Mouse (Mus musculus): ENCODE results near the gene Tbc1d7. TPM values are rescaled to one million over a fixed set of nuclear protein-coding genes. Genes with fewer than 3 reads are reported as not detected.

Gene Tbc1d7
- total RNA-seq (2014; rRNA removed; ENCODE audit: low replicate concordance): 14.8 and 32.9 TPM in 2 replicates
- 70.5 and 73.4 TPM in 2 replicates for polyA plus RNA-seq (2015; fragmentation: Nextera tagmentation; extraction: Ambion mirVana)

GRCm38 (mm10) chr13:43171020-43171710, at the start of gene Tbc1d7:
Tbc1d7 (minus strand) TSS chr13:43171501.
- 1% methylated on average over 48 of the region's 48 CpGs for WGBS
- H3K4me1 ChIP-seq (ENCODE audit: control insufficient read depth, insufficient read depth): peaks cover 4% of the 10 kb centered on the region; the same call in 1 of the 2 replicates
- H3K27me3 ChIP-seq (ENCODE audit: control insufficient read depth, insufficient read depth, low read length): no peaks in the 10 kb centered on the region
- peak; percentile 95 for ATAC-seq (ENCODE audit: insufficient read depth, low read depth)
- H3K4me3 ChIP-seq (ENCODE audit: low read depth, low read length): peak within 1 kb of the TSS; percentile 67
- no peak for TF ChIP-seq CTCF (IDR thresholded peaks at IDR 0.05; ENCODE audit: low read depth)
- no peak for TF ChIP-seq EP300 (IDR thresholded peaks at IDR 0.05; ENCODE audit: low read depth)
- H3K27ac ChIP-seq (ENCODE audit: low read depth): peak within 1 kb of the TSS; percentile 89
- DNase-seq (ENCODE audit: low spot score): peak; percentile 92
- no peaks in the 10 kb centered on the region for H3K9me3 ChIP-seq (replicated peaks; ENCODE audit: control insufficient read depth, low read length)
- peak within 1 kb of the TSS; percentile 67 for H3K9ac ChIP-seq (replicated peaks; ENCODE audit: low read depth, low read length)
- H3K36me3 ChIP-seq (replicated peaks; ENCODE audit: control insufficient read depth, insufficient read depth, low read length): peaks cover 12% of the 10 kb centered on the region
- peak within 1 kb of the TSS; percentile 73 for H3K4me2 ChIP-seq (ENCODE audit: low read depth, low read length)

- no peaks in the 10 kb centered on the region for H3K9me3 ChIP-seq (replicated peaks; ENCODE audit: control insufficient read depth, low read length)
- H3K4me3 ChIP-seq (ENCODE audit: low read depth, low read length): no peak overlapping the region
- peaks cover 25% of the 10 kb centered on the region for H3K4me1 ChIP-seq (ENCODE audit: control insufficient read depth, insufficient read depth)
- ATAC-seq (ENCODE audit: insufficient read depth, low read depth): no peak
- H3K9ac ChIP-seq (replicated peaks; ENCODE audit: low read depth, low read length): no peak overlapping the region
- no peak overlapping the region for H3K27ac ChIP-seq (ENCODE audit: low read depth)
- H3K4me2 ChIP-seq (ENCODE audit: low read depth, low read length): no peak overlapping the region
- no peaks in the 10 kb centered on the region for H3K36me3 ChIP-seq (replicated peaks; ENCODE audit: control insufficient read depth, insufficient read depth, low read length)
- TF ChIP-seq CTCF (IDR thresholded peaks at IDR 0.05; ENCODE audit: low read depth): no peak
- TF ChIP-seq EP300 (IDR thresholded peaks at IDR 0.05; ENCODE audit: low read depth): no peak
- no peak for DNase-seq (ENCODE audit: low spot score)
- H3K27me3 ChIP-seq (ENCODE audit: control insufficient read depth, insufficient read depth, low read length): no peaks in the 10 kb centered on the region
- WGBS: 91% methylated on average over 1 of the region's 1 CpGs
Observed at GRCm38 (mm10) chr13:43220635-43221034, 49.3 kb upstream of the Tbc1d7 start.

- no peaks in the 10 kb centered on the region for H3K9me3 ChIP-seq (replicated peaks; ENCODE audit: control insufficient read depth, low read length)
- H3K4me2 ChIP-seq (ENCODE audit: low read depth, low read length): no peak overlapping the region
- WGBS: 32% methylated on average over 4 of the region's 4 CpGs
- H3K36me3 ChIP-seq (replicated peaks; ENCODE audit: control insufficient read depth, insufficient read depth, low read length): no peaks in the 10 kb centered on the region
- 0 out of 2 replicates have a peak overlapping the region, but pooled peaks have one; percentile 3 for H3K27ac ChIP-seq (ENCODE audit: low read depth)
- ATAC-seq (ENCODE audit: insufficient read depth, low read depth): no peak
- no peak overlapping the region for H3K9ac ChIP-seq (replicated peaks; ENCODE audit: low read depth, low read length)
- peaks cover 28% of the 10 kb centered on the region for H3K4me1 ChIP-seq (ENCODE audit: control insufficient read depth, insufficient read depth)
- TF ChIP-seq CTCF (IDR thresholded peaks at IDR 0.05; ENCODE audit: low read depth) (no peak), EP300 (IDR thresholded peaks at IDR 0.05; ENCODE audit: low read depth) (no peak)
- DNase-seq (ENCODE audit: low spot score): no peak
- no peaks in the 10 kb centered on the region for H3K27me3 ChIP-seq (ENCODE audit: control insufficient read depth, insufficient read depth, low read length)
- H3K4me3 ChIP-seq (ENCODE audit: low read depth, low read length): no peak overlapping the region
Observed at GRCm38 (mm10) chr13:43218764-43219163, 47.5 kb upstream of the Tbc1d7 start.

GRCm38 (mm10) chr13:43218284-43218683, 47.0 kb upstream of the Tbc1d7 start:
- no peak for ATAC-seq (ENCODE audit: insufficient read depth, low read depth)
- Histone ChIP-seq H3K27me3 (ENCODE audit: control insufficient read depth, insufficient read depth, low read length) (no peaks in the 10 kb centered on the region), H3K36me3 (replicated peaks; ENCODE audit: control insufficient read depth, insufficient read depth, low read length) (no peaks in the 10 kb centered on the region), H3K9me3 (replicated peaks; ENCODE audit: control insufficient read depth, low read length) (no peaks in the 10 kb centered on the region), H3K9ac (replicated peaks; ENCODE audit: low read depth, low read length) (no peak overlapping the region), H3K4me3 (ENCODE audit: low read depth, low read length) (no peak overlapping the region), H3K27ac (ENCODE audit: low read depth) (0 out of 2 replicates have a peak overlapping the region, but pooled peaks have one; percentile 3), H3K4me2 (ENCODE audit: low read depth, low read length) (no peak overlapping the region), H3K4me1 (ENCODE audit: control insufficient read depth, insufficient read depth) (peaks cover 24% of the 10 kb centered on the region)
- 60% methylated on average over 4 of the region's 4 CpGs for WGBS
- DNase-seq (ENCODE audit: low spot score): no peak
- no peak for TF ChIP-seq CTCF (IDR thresholded peaks at IDR 0.05; ENCODE audit: low read depth)
- TF ChIP-seq EP300 (IDR thresholded peaks at IDR 0.05; ENCODE audit: low read depth): no peak

- Histone ChIP-seq H3K27ac (ENCODE audit: low read depth) (no peak overlapping the region), H3K4me3 (ENCODE audit: low read depth, low read length) (no peak overlapping the region)
- 69% methylated on average over 4 of the region's 4 CpGs for WGBS
Observed at GRCm38 (mm10) chr13:43217686-43218085, 46.4 kb upstream of the Tbc1d7 start.

More at GRCm38 (mm10) chr13:43217686-43218085, 46.4 kb upstream of the Tbc1d7 start:
- DNase-seq (ENCODE audit: low spot score): no peak
- no peak for ATAC-seq (ENCODE audit: insufficient read depth, low read depth)
- H3K27me3 ChIP-seq (ENCODE audit: control insufficient read depth, insufficient read depth, low read length): no peaks in the 10 kb centered on the region
- TF ChIP-seq CTCF (IDR thresholded peaks at IDR 0.05; ENCODE audit: low read depth) (no peak), EP300 (IDR thresholded peaks at IDR 0.05; ENCODE audit: low read depth) (no peak)
- no peaks in the 10 kb centered on the region for H3K9me3 ChIP-seq (replicated peaks; ENCODE audit: control insufficient read depth, low read length)
- H3K4me1 ChIP-seq (ENCODE audit: control insufficient read depth, insufficient read depth): peaks cover 26% of the 10 kb centered on the region
- H3K4me2 ChIP-seq (ENCODE audit: low read depth, low read length): no peak overlapping the region
- no peak overlapping the region for H3K9ac ChIP-seq (replicated peaks; ENCODE audit: low read depth, low read length)
- H3K36me3 ChIP-seq (replicated peaks; ENCODE audit: control insufficient read depth, insufficient read depth, low read length): no peaks in the 10 kb centered on the region
